Mouse (Mus musculus) kidney, embryonic 16.5 days (tissue): ENCODE measurements around the gene Dgcr2. TPM values are rescaled to one million over a fixed set of nuclear protein-coding genes. Genes with fewer than 3 reads are reported as not detected.

Source experiments
- ATAC-seq: fragments of 200-750 bp; cut with Nextera tagmentation; 2 replicates; pipeline ENCODE4 v1.8.0; 2017; ENCODE audit warnings: moderate TSS enrichment; ENCODE audit not compliant: low FRiP score, low TSS enrichment
- H3K27ac ChIP-seq: fragments of 300-500 bp; sonication (generic); 2 replicates; pipeline ENCODE4 v1.5.1; 2014; ENCODE audit warnings: low read length
- H3K27me3 ChIP-seq: fragments of 300-500 bp; sonication (generic); 2 replicates; pipeline ENCODE4 v1.6.1; 2014; ENCODE audit warnings: low read length, control low read depth, mixed read lengths; ENCODE audit not compliant: insufficient read depth
- H3K36me3 ChIP-seq: fragments of 300-500 bp; sonication (generic); 2 replicates; pipeline ENCODE4 v1.6.1; 2014; ENCODE audit warnings: low read length, control low read depth, mixed read lengths; ENCODE audit not compliant: insufficient read depth
- H3K4me1 ChIP-seq: fragments of 300-500 bp; sonication (generic); 2 replicates; pipeline ENCODE4 v1.6.1; 2014; ENCODE audit warnings: low read length, control low read depth, mixed read lengths; ENCODE audit not compliant: insufficient read depth
- H3K4me2 ChIP-seq: fragments of 300-500 bp; sonication (generic); replicated peaks from 2 replicates; pipeline ENCODE4 v1.6.1; 2014; ENCODE audit warnings: low read depth, low read length
- H3K4me3 ChIP-seq: fragments of 300-500 bp; sonication (generic); 2 replicates; pipeline ENCODE4 v1.5.1; 2014; ENCODE audit warnings: mild to moderate bottlenecking, low read length
- H3K9ac ChIP-seq: fragments of 300-500 bp; sonication (generic); replicated peaks from 2 replicates; pipeline ENCODE4 v1.6.1; 2014; ENCODE audit warnings: low read length
- H3K9me3 ChIP-seq: fragments of 300-500 bp; sonication (generic); 2 replicates; pipeline ENCODE4 v1.6.1; 2016; ENCODE audit warnings: low read length, control low read depth
- WGBS: fragments of 180-500 bp; shearing (Covaris S2); extraction: QIAGEN DNeasy Blood & Tissue Kit; methylation state at CpG from one replicate; pipeline ENCODE4 v1.1.7; 2014; 5-methylcytosine and 5-hydroxymethylcytosine counted together
- polyA plus RNA-seq: library from polyadenylated mRNA; unstranded; fragments of >200 nt; fragmentation: Nextera tagmentation; extraction: Ambion mirVana; gene quantifications from 2 replicates; pipeline ENCODE4 v1.2.1, GENCODE M21; 2015

Dgcr2 gene
- polyA plus RNA-seq, 1 experiment from 2014 or later, result 107 TPM

GRCm38 (mm10) chr16:17884116-17884515, 14.2 kb downstream of the Dgcr2 start:
- Histone ChIP-seq H3K4me2 (no peak overlapping the region), H3K27me3 (no peaks in the 10 kb centered on the region), H3K36me3 (no peaks in the 10 kb centered on the region), H3K4me3 (no peak overlapping the region), H3K9ac (no peak overlapping the region), H3K4me1 (no peaks in the 10 kb centered on the region), H3K27ac (no peak overlapping the region), H3K9me3 (no peaks in the 10 kb centered on the region)
- ATAC-seq, result no peak
- 61% methylated on average over 6 of the region's 6 CpGs for WGBS

DNA sequence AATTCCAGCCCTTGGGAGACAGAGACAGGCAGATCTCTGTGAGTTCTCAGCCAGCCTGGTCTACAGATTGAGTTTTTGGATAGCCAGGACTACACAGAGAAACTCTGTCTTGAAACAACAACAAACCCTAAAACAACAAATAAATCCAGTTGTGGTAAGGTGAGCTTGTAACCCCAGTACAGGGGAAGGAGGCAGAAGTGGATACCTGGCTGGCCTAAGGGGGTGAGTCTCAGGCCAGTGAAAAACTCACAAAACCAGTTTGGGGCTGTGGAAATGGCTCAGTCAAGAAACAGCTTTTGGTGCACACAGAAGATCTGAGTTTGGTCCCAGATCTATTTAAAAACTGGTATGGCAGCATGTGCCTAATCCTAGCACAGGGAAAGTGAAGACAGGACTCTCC, 16.2 kb downstream of the Dgcr2 start:
- ATAC-seq, result no peak
- no peak overlapping the region for H3K4me2 ChIP-seq
- H3K4me1 ChIP-seq, result no peaks in the 10 kb centered on the region
- H3K9me3 ChIP-seq, result no peaks in the 10 kb centered on the region
- H3K36me3 ChIP-seq, result 0 out of 2 replicates have a peak, but pooled peaks cover 2% of the 10 kb centered on the region
- no peak overlapping the region for H3K9ac ChIP-seq
- H3K27ac ChIP-seq, result no peak overlapping the region
- H3K4me3 ChIP-seq, result no peak overlapping the region
- no peaks in the 10 kb centered on the region for H3K27me3 ChIP-seq

DNA sequence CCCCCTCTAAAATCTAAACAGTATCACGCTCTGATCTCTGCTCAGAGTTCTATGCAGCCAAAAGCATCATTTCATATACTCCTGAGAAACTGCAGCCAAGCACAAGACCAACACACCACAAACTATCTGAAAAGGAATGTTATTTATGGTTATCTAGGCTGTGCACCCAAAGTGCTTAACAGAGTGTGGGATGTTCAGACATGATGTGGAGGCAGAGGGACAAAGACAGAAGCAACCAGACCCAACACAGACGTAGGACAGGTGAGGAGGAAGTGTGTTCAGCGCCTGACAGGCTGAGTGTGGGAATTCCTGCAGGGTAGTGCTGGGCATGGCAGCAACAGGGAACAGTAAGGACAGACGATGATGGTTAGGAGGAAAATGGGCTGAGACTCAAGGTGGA, 18.8 kb downstream of the Dgcr2 start:
- Histone ChIP-seq H3K4me3 (no peak overlapping the region), H3K27ac (no peak overlapping the region), H3K4me1 (no peaks in the 10 kb centered on the region), H3K36me3 (0 out of 2 replicates have a peak, but pooled peaks cover 2% of the 10 kb centered on the region), H3K9ac (no peak overlapping the region), H3K27me3 (no peaks in the 10 kb centered on the region), H3K9me3 (no peaks in the 10 kb centered on the region), H3K4me2 (no peak overlapping the region)
- WGBS, result 94% methylated on average over 4 of the region's 4 CpGs
- no peak for ATAC-seq

- no peak for ATAC-seq
- Histone ChIP-seq H3K27me3 (no peaks in the 10 kb centered on the region), H3K4me2 (no peak overlapping the region), H3K4me1 (no peaks in the 10 kb centered on the region), H3K9me3 (no peaks in the 10 kb centered on the region), H3K27ac (no peak overlapping the region), H3K4me3 (no peak overlapping the region), H3K36me3 (peaks cover 14% of the 10 kb centered on the region; the same call in 1 of the 2 replicates), H3K9ac (no peak overlapping the region)
- 94% methylated on average over 1 of the region's 1 CpGs for WGBS
Measured at GRCm38 (mm10) chr16:17876096-17876495, 22.3 kb downstream of the Dgcr2 start.

GRCm38 (mm10) chr16:17875174-17875573, 23.2 kb downstream of the Dgcr2 start:
- WGBS, result 75% methylated on average over 4 of the region's 4 CpGs
- H3K27me3 ChIP-seq, result no peaks in the 10 kb centered on the region
- no peak overlapping the region for H3K4me2 ChIP-seq
- H3K9ac ChIP-seq, result no peak overlapping the region
- no peak overlapping the region for H3K27ac ChIP-seq
- no peaks in the 10 kb centered on the region for H3K4me1 ChIP-seq
- no peak overlapping the region for H3K4me3 ChIP-seq
- H3K9me3 ChIP-seq, result no peaks in the 10 kb centered on the region
- ATAC-seq, result no peak
- peaks cover 18% of the 10 kb centered on the region; the same call in 1 of the 2 replicates for H3K36me3 ChIP-seq

- no peak for ATAC-seq
- no peak overlapping the region for H3K4me2 ChIP-seq
- WGBS, result 52% methylated on average over 4 of the region's 4 CpGs
- no peaks in the 10 kb centered on the region for H3K4me1 ChIP-seq
- peaks cover 24% of the 10 kb centered on the region; the same call in 1 of the 2 replicates for H3K36me3 ChIP-seq
- H3K9me3 ChIP-seq, result no peaks in the 10 kb centered on the region
- H3K9ac ChIP-seq, result no peak overlapping the region
- no peak overlapping the region for H3K4me3 ChIP-seq
- H3K27me3 ChIP-seq, result no peaks in the 10 kb centered on the region
- no peak overlapping the region for H3K27ac ChIP-seq
Measured at GRCm38 (mm10) chr16:17872995-17873394, 25.4 kb downstream of the Dgcr2 start.

- no peak overlapping the region for H3K9ac ChIP-seq
Measured at GRCm38 (mm10) chr16:17871248-17871647, 27.1 kb downstream of the Dgcr2 start.

GRCm38 (mm10) chr16:17865770-17866169, 32.6 kb downstream of the Dgcr2 start:
- Histone ChIP-seq H3K27me3 (no peaks in the 10 kb centered on the region), H3K4me1 (peaks cover 9% of the 10 kb centered on the region; the same call in 1 of the 2 replicates), H3K9ac (no peak overlapping the region), H3K9me3 (no peaks in the 10 kb centered on the region), H3K27ac (no peak overlapping the region), H3K4me2 (no peak overlapping the region), H3K4me3 (no peak overlapping the region), H3K36me3 (peaks cover 22% of the 10 kb centered on the region; the same call in 1 of the 2 replicates)
- ATAC-seq, result peak; percentile 51; the same call in 1 of the 2 replicates
- 75% methylated on average over 6 of the region's 6 CpGs for WGBS

More at GRCm38 (mm10) chr16:17871248-17871647, 27.1 kb downstream of the Dgcr2 start:
- Histone ChIP-seq H3K4me3 (no peak overlapping the region), H3K27me3 (no peaks in the 10 kb centered on the region), H3K27ac (no peak overlapping the region), H3K9me3 (no peaks in the 10 kb centered on the region), H3K4me2 (no peak overlapping the region), H3K36me3 (peaks cover 24% of the 10 kb centered on the region; the same call in 1 of the 2 replicates), H3K4me1 (peaks cover 1% of the 10 kb centered on the region; the same call in 1 of the 2 replicates)
- ATAC-seq, result no peak
- 79% methylated on average over 5 of the region's 5 CpGs for WGBS

DNA sequence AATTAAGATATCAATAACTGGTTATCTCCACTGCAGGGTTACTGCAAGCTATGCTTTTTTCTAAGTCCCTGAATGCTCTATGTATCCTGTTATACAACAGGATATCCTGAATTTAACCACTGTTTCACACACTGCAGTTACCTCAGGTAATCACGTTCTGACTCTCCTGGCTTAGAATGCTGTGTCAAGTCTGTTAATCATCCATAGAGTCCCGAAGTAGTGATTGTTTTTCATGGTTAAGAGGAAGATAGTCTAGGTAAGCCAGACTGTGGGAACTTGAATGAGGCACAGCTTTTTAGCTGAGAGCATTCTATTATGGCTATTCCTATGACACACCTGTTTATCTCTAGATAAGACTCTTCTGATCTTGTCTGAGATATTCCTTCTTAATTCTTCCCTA, 33.1 kb downstream of the Dgcr2 start:
- ATAC-seq, result peak; percentile 54; the same call in 1 of the 2 replicates
- WGBS, result 63% methylated on average over 2 of the region's 2 CpGs
- H3K36me3 ChIP-seq, result peaks cover 21% of the 10 kb centered on the region; the same call in 1 of the 2 replicates

DNA sequence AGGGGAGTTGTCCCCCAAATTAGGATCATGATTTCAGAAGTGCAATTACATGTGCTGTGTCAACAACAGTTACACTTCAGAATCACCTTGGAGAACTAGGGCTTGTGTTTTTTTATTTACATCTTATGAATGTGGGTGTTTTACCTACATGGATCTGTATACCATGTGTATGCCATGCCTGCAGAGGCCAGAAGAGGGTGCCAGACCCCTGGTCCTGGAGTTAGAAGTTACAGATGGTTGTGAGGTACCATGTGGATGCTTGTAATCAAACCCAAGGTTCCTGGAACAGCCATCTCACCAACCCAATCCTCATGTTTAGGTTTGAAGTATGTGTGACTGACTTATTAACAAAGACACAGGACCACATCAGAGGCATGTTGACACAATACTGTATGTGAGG, 39.8 kb downstream of the Dgcr2 start:
- Histone ChIP-seq H3K4me1 (no peaks in the 10 kb centered on the region), H3K27ac (no peak overlapping the region), H3K9ac (no peak overlapping the region), H3K9me3 (no peaks in the 10 kb centered on the region), H3K4me3 (no peak overlapping the region), H3K27me3 (no peaks in the 10 kb centered on the region), H3K4me2 (no peak overlapping the region), H3K36me3 (peaks cover 47% of the 10 kb centered on the region)
- no peak for ATAC-seq

More for the DNA sequence above, 33.1 kb downstream of the Dgcr2 start:
- Histone ChIP-seq H3K9ac (no peak overlapping the region), H3K4me1 (peaks cover 9% of the 10 kb centered on the region; the same call in 1 of the 2 replicates), H3K4me2 (no peak overlapping the region), H3K9me3 (no peaks in the 10 kb centered on the region), H3K27me3 (no peaks in the 10 kb centered on the region), H3K27ac (no peak overlapping the region), H3K4me3 (no peak overlapping the region)
